Mouse (Mus musculus) intestine, embryonic 14.5 days (tissue): ENCODE data around the gene Prkn. TPM values are rescaled to one million over a fixed set of nuclear protein-coding genes. Genes with fewer than 3 reads are reported as not detected.

Experiments
- ATAC-seq: fragments of 200-750 bp; cut with Nextera tagmentation; replicated peaks from 2 replicates; pipeline ENCODE4 v1.8.0; 2017; ENCODE audit warnings: low read depth, moderate number of reproducible peaks, moderate TSS enrichment, moderate library complexity; ENCODE audit not compliant: low FRiP score, low TSS enrichment
- DNase-seq: peaks from one replicate; pipeline ENCODE4 v3.0.0-alpha.2; 2018; ENCODE audit warnings: low spot score
- H3K27ac ChIP-seq: fragments of 300-500 bp; sonication (generic); 2 replicates; pipeline ENCODE4 v1.5.1; 2014; ENCODE audit warnings: low read depth, mild to moderate bottlenecking, control low read depth
- H3K27me3 ChIP-seq: fragments of 300-500 bp; sonication (generic); replicated peaks from 2 replicates; pipeline ENCODE4 v1.6.1; 2014; ENCODE audit warnings: low read length, control low read depth; ENCODE audit not compliant: control insufficient read depth, insufficient read depth
- H3K36me3 ChIP-seq: fragments of 300-500 bp; sonication (generic); 2 replicates; pipeline ENCODE4 v1.6.1; 2014; ENCODE audit warnings: low read length, control low read depth; ENCODE audit not compliant: control insufficient read depth, insufficient read depth
- H3K4me1 ChIP-seq: fragments of 300-500 bp; sonication (generic); replicated peaks from 2 replicates; pipeline ENCODE4 v1.6.1; 2014; ENCODE audit warnings: low read length, control low read depth, mixed read lengths; ENCODE audit not compliant: control insufficient read depth, insufficient read depth
- H3K4me2 ChIP-seq: fragments of 300-500 bp; sonication (generic); 2 replicates; pipeline ENCODE4 v1.6.1; 2014; ENCODE audit warnings: low read length
- H3K4me3 ChIP-seq: fragments of 300-500 bp; sonication (generic); 2 replicates; pipeline ENCODE4 v1.5.1; 2014; ENCODE audit warnings: low read depth, low read length, control low read depth, mixed read lengths
- H3K9ac ChIP-seq: fragments of 300-500 bp; sonication (generic); 2 replicates; pipeline ENCODE4 v1.6.1; 2014; ENCODE audit warnings: mild to moderate bottlenecking, low read length
- H3K9me3 ChIP-seq: fragments of 300-500 bp; sonication (generic); 2 replicates; pipeline ENCODE4 v1.6.1; 2016; ENCODE audit warnings: low read length, control low read depth; ENCODE audit not compliant: control insufficient read depth
- WGBS: fragments of 180-500 bp; shearing (Covaris S2); extraction: QIAGEN DNeasy Blood & Tissue Kit; methylation state at CpG from one replicate; pipeline ENCODE4 v1.1.7; 2014; 5-methylcytosine and 5-hydroxymethylcytosine counted together
- polyA plus RNA-seq: library from polyadenylated mRNA; unstranded; fragments of >200 nt; fragmentation: Nextera tagmentation; extraction: Ambion mirVana; gene quantifications from 2 replicates; pipeline ENCODE4 v1.2.1, GENCODE M21; 2014

Gene Prkn
- polyA plus RNA-seq, 1 experiment from 2014 or later: 2.3 TPM

GRCm38 (mm10) chr17:11735158-11735877, 895.1 kb downstream of the Prkn start:
- ATAC-seq (no peak), DNase-seq (no peak)
- no peaks in the 10 kb centered on the region for H3K4me1 ChIP-seq
- no peak overlapping the region for H3K9ac ChIP-seq
- no peaks in the 10 kb centered on the region for H3K27me3 ChIP-seq
- H3K27ac ChIP-seq: no peak overlapping the region
- H3K4me2 ChIP-seq: no peak overlapping the region
- H3K36me3 ChIP-seq: no peaks in the 10 kb centered on the region
- no peaks in the 10 kb centered on the region for H3K9me3 ChIP-seq
- 91% methylated on average over 12 of the region's 12 CpGs for WGBS
- no peak overlapping the region for H3K4me3 ChIP-seq

GRCm38 (mm10) chr17:11736531-11736930, 896.3 kb downstream of the Prkn start:
- 75% methylated on average over 3 of the region's 3 CpGs for WGBS
- no peaks in the 10 kb centered on the region for H3K4me1 ChIP-seq
- DNase-seq (no peak), ATAC-seq (no peak)
- H3K9ac ChIP-seq: no peak overlapping the region
- H3K27ac ChIP-seq: no peak overlapping the region
- H3K9me3 ChIP-seq: no peaks in the 10 kb centered on the region
- H3K36me3 ChIP-seq: no peaks in the 10 kb centered on the region
- H3K4me2 ChIP-seq: no peak overlapping the region
- H3K27me3 ChIP-seq: no peaks in the 10 kb centered on the region
- H3K4me3 ChIP-seq: no peak overlapping the region

GRCm38 (mm10) chr17:11737905-11738304, 897.7 kb downstream of the Prkn start:
- no peaks in the 10 kb centered on the region for H3K9me3 ChIP-seq
- DNase-seq (no peak), ATAC-seq (no peak)
- no peak overlapping the region for H3K4me2 ChIP-seq
- H3K9ac ChIP-seq: no peak overlapping the region
- no peaks in the 10 kb centered on the region for H3K36me3 ChIP-seq
- no peak overlapping the region for H3K4me3 ChIP-seq
- WGBS: 93% methylated on average over 10 of the region's 10 CpGs
- H3K27ac ChIP-seq: no peak overlapping the region
- H3K27me3 ChIP-seq: no peaks in the 10 kb centered on the region
- H3K4me1 ChIP-seq: no peaks in the 10 kb centered on the region

GRCm38 (mm10) chr17:11740716-11741115, 900.5 kb downstream of the Prkn start:
- no peak overlapping the region for H3K4me3 ChIP-seq
- no peaks in the 10 kb centered on the region for H3K27me3 ChIP-seq
- ATAC-seq (no peak), DNase-seq (no peak)
- no peaks in the 10 kb centered on the region for H3K4me1 ChIP-seq
- no peak overlapping the region for H3K9ac ChIP-seq
- no peaks in the 10 kb centered on the region for H3K9me3 ChIP-seq
- H3K36me3 ChIP-seq: no peaks in the 10 kb centered on the region
- H3K27ac ChIP-seq: no peak overlapping the region
- no peak overlapping the region for H3K4me2 ChIP-seq

- Histone ChIP-seq H3K36me3 (no peaks in the 10 kb centered on the region), H3K9me3 (no peaks in the 10 kb centered on the region), H3K4me3 (no peak overlapping the region), H3K27me3 (no peaks in the 10 kb centered on the region), H3K27ac (no peak overlapping the region), H3K9ac (no peak overlapping the region), H3K4me1 (no peaks in the 10 kb centered on the region), H3K4me2 (no peak overlapping the region)
- ATAC-seq (no peak), DNase-seq (no peak)
- WGBS: 87% methylated on average over 5 of the region's 5 CpGs
Observed at GRCm38 (mm10) chr17:11741161-11741560, 901.0 kb downstream of the Prkn start.

GRCm38 (mm10) chr17:11751251-11751650, 911.1 kb downstream of the Prkn start:
- WGBS: 78% methylated on average over 2 of the region's 2 CpGs
- Histone ChIP-seq H3K4me3 (no peak overlapping the region), H3K4me1 (no peaks in the 10 kb centered on the region), H3K4me2 (no peak overlapping the region), H3K27me3 (no peaks in the 10 kb centered on the region), H3K9me3 (no peaks in the 10 kb centered on the region), H3K36me3 (no peaks in the 10 kb centered on the region), H3K9ac (no peak overlapping the region), H3K27ac (no peak overlapping the region)
- DNase-seq (no peak), ATAC-seq (no peak)

GRCm38 (mm10) chr17:11752686-11753085, 912.5 kb downstream of the Prkn start:
- no peak for ATAC-seq
- no peak overlapping the region for H3K4me3 ChIP-seq
- no peaks in the 10 kb centered on the region for H3K4me1 ChIP-seq
- no peaks in the 10 kb centered on the region for H3K27me3 ChIP-seq
- DNase-seq: no peak
- WGBS: 56% methylated on average over 2 of the region's 2 CpGs
- H3K27ac ChIP-seq: no peak overlapping the region
- H3K9me3 ChIP-seq: no peaks in the 10 kb centered on the region
- H3K9ac ChIP-seq: no peak overlapping the region
- no peaks in the 10 kb centered on the region for H3K36me3 ChIP-seq
- H3K4me2 ChIP-seq: no peak overlapping the region

GRCm38 (mm10) chr17:11765117-11765516, 924.9 kb downstream of the Prkn start:
- Histone ChIP-seq H3K4me2 (no peak overlapping the region), H3K9ac (no peak overlapping the region), H3K27ac (no peak overlapping the region), H3K27me3 (no peaks in the 10 kb centered on the region), H3K4me1 (no peaks in the 10 kb centered on the region), H3K9me3 (no peaks in the 10 kb centered on the region), H3K4me3 (no peak overlapping the region), H3K36me3 (no peaks in the 10 kb centered on the region)
- DNase-seq (no peak), ATAC-seq (no peak)
- 82% methylated on average over 3 of the region's 3 CpGs for WGBS

GRCm38 (mm10) chr17:11765581-11765980, 925.4 kb downstream of the Prkn start:
- DNase-seq (no peak), ATAC-seq (no peak)
- H3K27ac ChIP-seq: no peak overlapping the region
- 76% methylated on average over 2 of the region's 2 CpGs for WGBS
- no peaks in the 10 kb centered on the region for H3K9me3 ChIP-seq
- H3K36me3 ChIP-seq: no peaks in the 10 kb centered on the region
- H3K4me1 ChIP-seq: no peaks in the 10 kb centered on the region
- no peaks in the 10 kb centered on the region for H3K27me3 ChIP-seq
- no peak overlapping the region for H3K4me2 ChIP-seq
- H3K4me3 ChIP-seq: no peak overlapping the region
- no peak overlapping the region for H3K9ac ChIP-seq
